Mouse (Mus musculus) cerebellum, postnatal 36 days (tissue): ENCODE measurements around the gene Rufy2.

ENCODE experiments used
- DNase-seq, 2 experiments: peaks; one replicate each; pipeline ENCODE4 v3.0.0; 2021 to 2022; ENCODE audit warnings: mixed read lengths in 2 of 2

Rufy2 gene

DNA sequence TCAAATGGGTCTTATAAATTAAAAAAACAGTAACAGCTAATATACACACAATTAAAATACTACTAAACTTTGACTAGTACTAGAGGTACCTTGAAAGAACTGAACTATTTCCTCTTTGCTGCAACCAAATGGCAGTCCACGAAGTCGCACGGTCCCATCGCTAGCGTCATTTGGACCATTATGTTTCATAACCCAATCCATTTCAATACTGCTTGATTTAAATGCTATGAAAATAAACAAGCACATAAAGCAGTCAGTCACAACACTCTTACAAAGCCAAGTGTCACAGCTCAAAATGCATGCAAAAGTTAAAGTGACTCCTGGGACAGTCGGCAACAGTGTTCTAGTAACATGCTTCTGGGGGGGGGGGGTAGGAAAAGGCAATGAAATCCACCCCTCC is 39.3 kb downstream of the Rufy2 start:
- DNase-seq: no peak

DNA sequence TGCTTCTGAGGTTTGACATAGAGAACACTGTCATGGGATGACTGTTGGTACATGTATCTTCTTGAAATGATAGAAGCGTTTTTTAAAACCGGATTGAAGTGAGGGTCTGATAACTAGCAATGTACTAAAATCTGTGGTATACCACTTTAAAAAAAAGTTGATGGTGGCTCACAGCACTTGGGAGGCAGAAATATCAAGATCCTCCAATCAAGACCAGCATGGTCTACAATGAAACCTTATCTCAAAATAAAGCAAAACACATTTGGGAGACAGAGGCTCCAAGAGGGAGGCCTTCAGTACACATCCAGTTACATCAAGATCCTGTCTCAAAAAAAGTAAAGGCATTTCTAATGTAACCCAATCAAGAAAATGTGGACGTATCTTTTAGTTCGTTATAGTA is 41.7 kb downstream of the Rufy2 start:
- DNase-seq: no peak

DNA sequence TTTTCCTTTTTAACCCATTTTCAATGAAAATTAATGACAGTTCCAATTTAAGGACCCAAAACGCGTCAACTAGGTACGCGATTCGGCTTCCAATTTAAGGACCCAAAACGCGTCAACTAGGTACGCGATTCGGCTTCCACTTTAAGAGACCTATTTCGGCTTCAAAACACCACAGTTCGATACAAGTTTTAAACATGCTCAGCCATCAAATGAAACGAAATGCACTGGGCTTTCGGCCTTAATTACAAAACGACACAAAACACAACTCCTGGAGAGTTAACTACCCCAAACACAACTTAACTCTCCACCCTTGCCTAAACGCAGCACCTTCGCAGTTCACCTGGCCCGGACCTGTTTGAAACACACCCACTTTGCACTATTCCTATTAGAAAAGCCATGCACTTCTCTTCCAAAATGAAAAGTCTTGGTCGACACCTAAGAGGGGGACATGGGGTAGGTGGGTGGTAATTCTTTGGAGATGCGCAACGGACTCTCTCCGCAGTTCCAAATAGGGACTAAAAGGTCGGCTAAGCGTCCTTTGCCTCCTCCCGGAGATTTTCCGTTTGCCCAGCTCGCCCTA is 42.6 kb downstream of the Rufy2 start:
- no peak for DNase-seq

DNA sequence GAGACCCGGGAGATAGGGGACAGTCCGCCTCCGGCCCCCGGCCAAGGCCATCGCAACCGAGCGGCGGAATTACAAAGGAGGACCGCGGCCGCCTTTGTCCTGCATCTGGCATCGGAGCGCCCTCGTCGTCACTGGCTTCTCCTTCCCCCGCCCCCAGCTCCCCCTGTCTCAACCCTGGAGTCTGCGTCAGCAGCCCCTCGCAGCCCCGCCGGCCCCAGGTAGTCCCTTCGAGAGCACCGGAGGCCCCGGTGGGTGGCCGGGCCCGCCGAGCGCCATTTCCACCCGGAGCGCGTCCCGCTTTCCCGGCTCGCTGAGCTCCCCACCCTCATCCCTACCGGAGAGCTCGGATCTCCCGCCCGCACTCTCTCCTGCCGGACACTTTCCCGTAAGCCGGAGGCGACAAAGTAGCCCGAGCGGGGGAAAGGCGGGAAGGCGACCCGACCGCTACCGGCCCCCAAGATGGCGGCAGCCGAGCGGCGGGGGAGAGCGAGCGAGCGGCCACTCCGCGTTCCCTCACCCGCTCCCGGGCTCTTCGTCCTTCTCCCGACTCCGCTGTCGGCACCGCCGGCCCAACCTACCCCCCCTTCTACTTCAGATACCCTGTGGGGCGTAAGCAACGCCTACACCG is 43.2 kb downstream of the Rufy2 start:
- DNase-seq: peak; percentile 68

GRCm38 (mm10) chr10:63023749-63024579 is 43.9 kb downstream of the Rufy2 start, which contains the start of the genes Hnrnph3 and Pbld2:
TSS of gene Hnrnph3 (minus strand) at chr10:63024217.
TSS of gene Pbld2 (plus strand) at chr10:63024315.
- peak; percentile 98 to 99 for DNase-seq

GRCm38 (mm10) chr10:63024580-63024910 is 44.5 kb downstream of the Rufy2 start:
- DNase-seq: peak; percentile 74 to 78

- no peak for DNase-seq
Observed at GRCm38 (mm10) chr10:63025016-63025415, 45.0 kb downstream of the Rufy2 start.

- DNase-seq: no peak
Observed at GRCm38 (mm10) chr10:63025491-63026011, 45.5 kb downstream of the Rufy2 start.

- no peak for DNase-seq
Observed at GRCm38 (mm10) chr10:63026156-63026794, 46.3 kb downstream of the Rufy2 start.

GRCm38 (mm10) chr10:63026795-63027160 is 46.8 kb downstream of the Rufy2 start:
- DNase-seq: no peak

DNA sequence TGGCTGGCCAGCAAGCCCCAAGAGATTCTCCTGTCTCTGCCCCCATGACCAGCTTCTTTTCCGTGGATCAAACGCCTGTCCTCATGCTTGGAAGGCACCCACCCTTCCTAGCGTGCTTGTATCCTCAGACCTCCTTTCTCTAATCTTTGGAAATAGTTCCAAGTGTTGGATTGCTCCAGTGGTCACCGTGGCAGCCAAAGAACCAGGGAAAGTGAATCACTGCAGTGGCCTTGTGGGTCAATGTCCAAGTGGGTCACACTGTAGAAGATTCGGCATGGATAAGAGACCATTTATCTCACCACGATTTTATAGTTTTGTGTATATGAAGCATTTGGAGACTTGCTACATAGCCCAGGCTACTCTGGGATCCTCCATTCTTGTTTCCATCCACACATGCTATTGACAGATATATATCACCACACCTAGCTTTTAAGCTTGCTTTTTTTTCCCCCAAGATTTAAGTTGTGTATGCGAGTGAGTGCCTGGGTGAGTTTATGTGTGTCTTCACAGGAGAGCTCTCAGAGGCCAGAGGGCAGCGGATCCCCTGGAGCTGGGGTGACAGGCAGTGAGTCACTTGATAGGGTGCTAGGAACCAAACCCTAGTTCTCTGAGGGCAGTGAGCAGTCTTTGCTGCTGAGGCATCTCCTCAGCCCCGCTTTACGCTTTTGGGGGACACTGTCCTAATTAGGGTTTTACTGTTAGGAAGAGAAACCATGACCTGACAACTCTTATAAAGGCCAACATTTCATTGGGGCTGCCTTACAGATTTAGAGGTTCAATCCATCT is 47.5 kb downstream of the Rufy2 start:
- DNase-seq: no peak

DNA sequence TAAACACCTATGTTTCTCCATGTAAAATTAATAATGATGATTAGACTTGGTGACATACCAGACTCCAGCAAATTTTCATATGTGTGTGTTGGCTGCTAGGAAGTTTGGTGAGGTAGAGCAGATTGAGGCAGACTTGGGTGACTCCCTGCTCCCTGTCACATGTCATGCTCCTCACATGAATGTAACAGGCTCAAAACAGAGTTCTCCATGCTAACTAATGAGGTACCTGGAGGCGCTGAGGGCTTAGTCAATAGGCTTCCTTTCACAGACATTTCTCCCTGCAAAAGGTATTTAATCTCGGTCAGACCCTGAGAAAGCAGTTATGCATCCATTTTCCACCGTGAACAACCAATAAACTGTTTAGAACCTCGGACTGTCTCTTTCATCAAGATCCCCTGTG is 48.4 kb downstream of the Rufy2 start:
- DNase-seq: no peak

DNA sequence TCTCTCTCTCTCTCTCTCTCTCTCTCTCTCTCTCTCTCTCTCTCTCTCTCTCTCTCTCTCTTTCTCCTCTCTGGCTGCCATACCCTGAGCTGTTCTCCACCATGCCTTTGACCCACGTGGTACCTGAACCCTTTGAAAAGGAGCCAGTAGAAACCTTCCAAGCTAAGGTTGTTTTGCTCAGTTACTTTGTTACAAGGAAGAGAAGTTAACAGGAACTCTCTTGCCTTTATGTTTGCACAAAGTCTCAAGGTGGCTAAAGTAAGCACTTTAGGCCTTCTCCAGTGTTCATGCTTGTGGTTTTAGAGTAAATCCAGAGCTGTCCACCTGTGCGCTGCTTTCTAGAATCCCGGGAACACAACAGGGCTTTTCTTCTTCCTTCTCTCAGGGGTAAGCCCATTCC is 52.2 kb downstream of the Rufy2 start:
- DNase-seq: no peak

GRCm38 (mm10) chr10:63032956-63033355 is 52.9 kb downstream of the Rufy2 start:
- no peak for DNase-seq

DNA sequence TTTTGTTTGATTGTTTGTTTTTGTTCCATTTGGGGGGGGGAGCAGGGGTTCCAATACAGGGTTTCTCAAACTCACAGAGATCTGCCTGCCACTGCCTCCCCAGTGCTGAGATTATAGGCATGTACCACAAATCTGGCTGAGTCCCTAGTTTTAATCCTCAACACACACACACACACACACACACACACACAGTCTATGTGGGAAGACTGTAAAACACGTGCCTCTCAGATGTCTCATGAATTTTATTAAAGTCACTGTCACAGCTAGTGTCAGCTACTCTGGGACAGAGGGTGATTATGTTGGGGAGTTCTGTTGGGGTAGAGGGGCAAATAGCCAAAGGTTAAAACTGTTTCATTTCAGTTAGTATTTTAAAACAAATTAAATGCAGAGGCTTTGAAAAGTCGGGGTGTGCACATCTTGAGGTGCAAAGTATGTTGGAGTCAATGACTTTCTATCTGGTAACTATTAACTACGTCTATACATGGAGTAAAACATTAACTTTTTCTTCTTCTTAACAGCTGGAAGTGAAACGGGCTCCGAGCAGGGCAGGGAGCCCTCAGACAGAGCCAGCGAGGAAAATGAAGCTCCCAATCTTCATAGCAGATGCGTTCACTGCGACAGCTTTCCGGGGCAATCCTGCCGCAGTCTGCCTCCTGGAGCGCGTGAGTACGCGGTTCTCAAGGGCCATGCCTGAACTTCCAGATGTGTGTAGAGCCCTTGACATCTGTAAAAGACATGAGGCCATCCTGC is 58.7 kb downstream of the Rufy2 start:
- no peak for DNase-seq

DNA sequence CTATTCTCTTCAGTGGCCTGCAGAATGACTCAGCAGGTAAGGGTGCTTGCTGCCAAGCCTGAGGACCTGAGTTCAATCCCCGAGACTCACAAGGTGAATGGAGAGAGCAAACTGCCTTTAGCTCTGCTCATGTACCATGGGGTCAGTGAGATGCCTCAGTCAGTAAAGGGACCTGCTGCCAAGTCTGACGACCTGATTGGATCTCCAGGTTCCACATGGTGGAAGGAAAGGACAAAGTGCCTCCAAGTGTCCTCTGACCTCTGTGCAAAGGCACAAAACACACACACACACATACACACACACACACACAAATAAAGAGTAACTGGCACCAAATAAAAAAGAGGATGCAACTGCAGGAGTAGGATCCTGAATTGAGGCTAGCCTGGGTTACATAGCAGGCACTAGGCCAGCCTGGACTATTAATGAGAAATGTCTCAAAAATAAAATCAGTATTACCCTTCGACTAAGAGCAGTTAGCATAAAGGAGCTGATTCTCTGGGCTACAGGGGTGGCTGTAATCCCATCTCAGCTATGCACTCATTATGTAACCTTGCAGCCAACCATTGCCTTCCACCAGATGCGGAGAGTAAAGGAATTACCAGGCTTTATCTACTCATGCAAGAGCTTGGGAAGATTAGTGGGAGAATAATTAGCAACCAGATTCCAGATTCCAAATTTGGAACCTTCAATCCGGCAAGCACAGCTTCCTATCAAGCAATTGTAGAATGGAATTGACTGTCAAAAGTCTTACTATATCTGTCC is 60.0 kb downstream of the Rufy2 start:
- no peak for DNase-seq

- no peak for DNase-seq
Observed at GRCm38 (mm10) chr10:63043154-63043553, 63.1 kb downstream of the Rufy2 start.

DNA sequence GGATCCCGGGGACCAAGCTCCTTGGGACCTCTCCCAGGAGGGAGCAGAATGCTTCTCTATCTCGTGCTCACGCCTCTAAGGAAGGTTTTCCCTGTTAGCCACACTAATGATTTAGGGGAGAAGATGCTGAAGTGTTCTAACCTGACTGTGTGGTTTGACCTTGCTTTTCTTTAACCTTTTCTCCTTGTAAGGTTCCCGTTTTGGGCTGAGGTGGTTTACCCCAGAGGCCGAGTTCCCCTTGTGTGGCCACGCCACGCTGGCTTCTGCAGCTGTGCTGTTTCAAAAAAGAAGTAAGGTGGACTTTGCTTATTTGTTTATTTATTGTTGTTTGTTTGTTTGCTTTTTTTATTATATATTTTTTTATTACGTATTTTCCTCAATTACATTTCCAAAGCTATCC is 67.7 kb downstream of the Rufy2 start:
- no peak for DNase-seq

- DNase-seq: no peak
Observed at GRCm38 (mm10) chr10:63049106-63049505, 69.1 kb downstream of the Rufy2 start.

- DNase-seq: no peak
Observed at GRCm38 (mm10) chr10:63051267-63051666, 71.2 kb downstream of the Rufy2 start.

DNA sequence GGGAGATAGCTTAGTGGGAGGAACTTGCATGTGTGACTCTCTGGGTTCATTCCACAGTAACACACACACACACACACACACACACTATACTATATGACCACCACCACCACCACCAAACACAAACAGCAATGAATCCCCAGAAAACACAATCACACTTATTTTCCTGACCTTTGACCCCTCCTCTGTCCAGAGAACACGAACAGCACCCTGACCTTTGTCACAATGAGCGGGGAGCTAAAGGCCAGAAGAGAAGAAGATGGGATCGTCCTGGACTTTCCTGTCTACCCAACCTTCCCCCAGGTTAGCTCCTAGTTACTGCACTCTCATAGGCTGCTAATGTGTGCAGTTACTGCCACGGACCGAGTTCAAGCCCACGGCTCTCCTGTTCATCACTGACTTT is 72.0 kb downstream of the Rufy2 start:
- no peak for DNase-seq
